Mouse (Mus musculus) induced T-regulatory cell, adult 2 months (primary cell): ENCODE data around the gene Gm8857.
"Not testable (repeated sequence)": the region's sequence is repeated elsewhere in the genome, so short reads cannot be mapped to it uniquely, and the experiment has no call there.

Experiments used
- DNase-seq: peaks from one replicate; pipeline ENCODE4 v3.0.0-alpha.2; 2012; ENCODE audit warnings: low read depth

Gene Gm8857

DNA sequence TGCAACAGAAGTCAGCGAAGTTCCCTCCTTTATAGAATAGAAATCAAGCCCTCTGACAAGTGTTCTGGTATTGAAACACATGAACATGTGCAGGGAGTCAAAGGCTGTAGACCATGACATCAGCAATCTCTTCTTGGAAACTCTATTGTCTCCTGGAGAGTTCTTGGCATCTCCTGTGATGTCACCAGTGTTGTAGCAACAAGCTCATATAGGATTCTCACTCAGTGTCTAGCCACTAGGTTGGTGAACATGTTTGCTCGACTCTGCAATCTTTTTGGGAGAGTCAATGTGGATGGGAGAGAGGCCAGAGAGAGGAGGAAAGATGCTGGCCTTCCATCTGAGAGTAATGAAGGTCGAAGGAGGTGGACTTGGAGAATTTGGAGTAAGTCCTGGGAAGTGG, at the start of gene Gm8857, which contains the start of gene Gm8871:
Gene Gm8857 (plus strand): TSS at position 303 of the 400 bp plus-strand sequence.
Gene Gm8871 (plus strand): TSS at position 301 of the 400 bp plus-strand sequence.
- not testable (repeated sequence) for DNase-seq

- not testable (repeated sequence) for DNase-seq
These were observed 5.9 kb downstream of the Gm8857 start for GRCm38 (mm10) chr5:10953512-10953911.

DNA sequence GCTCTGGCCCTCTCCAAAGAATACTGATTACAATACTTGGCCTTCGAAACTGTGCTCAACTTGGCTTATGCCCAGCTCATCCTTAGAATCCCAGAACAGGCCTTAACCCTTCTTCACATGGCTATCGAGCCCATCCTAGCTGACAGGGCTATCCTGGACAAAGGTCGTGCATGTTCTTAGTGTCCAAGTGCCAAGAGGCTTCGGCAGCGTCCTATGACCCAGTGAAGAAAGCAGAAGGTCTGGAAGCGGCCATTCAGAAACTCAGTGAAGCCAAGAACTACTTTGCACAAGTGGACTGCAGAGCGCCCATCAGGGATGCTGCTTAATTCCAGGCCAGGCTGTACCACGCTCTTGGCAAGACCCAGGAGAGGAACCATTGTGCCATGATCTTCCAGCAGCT, 10.4 kb downstream of the Gm8857 start:
- not testable (repeated sequence) for DNase-seq
